Mouse (Mus musculus) midbrain, embryonic 13.5 days (tissue): Measurements from ENCODE around the gene Plod3. TPM values are rescaled to one million over a fixed set of nuclear protein-coding genes. Genes with fewer than 3 reads are reported as not detected.
"Not testable (repeated sequence)": the region's sequence is repeated elsewhere in the genome, so short reads cannot be mapped to it uniquely, and the experiment has no call there.

Experiments
- ATAC-seq: fragments of 200-750 bp; cut with Nextera tagmentation; 2 replicates; pipeline ENCODE4 v1.8.0; 2017; ENCODE audit warnings: mild to moderate bottlenecking, moderate TSS enrichment, moderate library complexity
- H3K27ac ChIP-seq: fragments of 300-500 bp; sonication (generic); 2 replicates; pipeline ENCODE4 v1.5.1; 2015; ENCODE audit warnings: inconsistent platforms, mild to moderate bottlenecking, moderate library complexity
- H3K27me3 ChIP-seq: fragments of 300-500 bp; sonication (generic); 2 replicates; pipeline ENCODE4 v1.6.1; 2015; ENCODE audit warnings: mild to moderate bottlenecking, inconsistent platforms
- H3K36me3 ChIP-seq: fragments of 300-500 bp; sonication (generic); 2 replicates; pipeline ENCODE4 v1.6.1; 2015; ENCODE audit warnings: mild to moderate bottlenecking, inconsistent platforms
- H3K4me1 ChIP-seq: fragments of 300-500 bp; sonication (generic); replicated peaks from 2 replicates; pipeline ENCODE4 v1.6.1; 2015; ENCODE audit warnings: inconsistent platforms
- H3K4me2 ChIP-seq: fragments of 300-500 bp; sonication (generic); replicated peaks from 2 replicates; pipeline ENCODE4 v1.6.1; 2015; ENCODE audit warnings: moderate library complexity, mild to moderate bottlenecking, inconsistent platforms
- H3K4me3 ChIP-seq: fragments of 300-500 bp; sonication (generic); replicated peaks from 2 replicates; pipeline ENCODE4 v1.5.1; 2015; ENCODE audit warnings: mild to moderate bottlenecking, inconsistent platforms
- H3K9ac ChIP-seq: fragments of 300-500 bp; sonication (generic); replicated peaks from 2 replicates; pipeline ENCODE4 v1.6.1; 2015; ENCODE audit warnings: mild to moderate bottlenecking, inconsistent platforms
- H3K9me3 ChIP-seq: fragments of 300-500 bp; sonication (generic); 2 replicates; pipeline ENCODE4 v1.6.1; 2016; ENCODE audit warnings: mild to moderate bottlenecking, inconsistent platforms
- WGBS: fragments of 180-500 bp; shearing (Covaris S2); methylation state at CpG from one replicate; pipeline ENCODE4 v1.1.7; 2015; 5-methylcytosine and 5-hydroxymethylcytosine counted together
- polyA plus RNA-seq: library from polyadenylated mRNA; unstranded; fragments of >200 nt; fragmentation: Nextera tagmentation; extraction: Ambion mirVana; gene quantifications from 2 replicates; pipeline ENCODE4 v1.2.1, GENCODE M21; 2015

The Plod3 gene
- 34.8 and 35.1 TPM in 2 replicates for polyA plus RNA-seq

GRCm38 (mm10) chr5:136986695-136987137 lies at the start of gene Plod3:
Gene Plod3, plus strand, starts transcription at chr5:136987019.
- peaks cover 54% of the 10 kb centered on the region for H3K36me3 ChIP-seq
- peak within 1 kb of the TSS; percentile 92 for H3K9ac ChIP-seq
- under 1% methylated on average over 26 of the region's 26 CpGs for WGBS
- H3K9me3 ChIP-seq = no peaks in the 10 kb centered on the region
- H3K4me1 ChIP-seq = peaks cover 23% of the 10 kb centered on the region
- H3K27me3 ChIP-seq = no peaks in the 10 kb centered on the region
- peak; percentile 90 for ATAC-seq
- peak within 1 kb of the TSS; percentile 80 for H3K4me3 ChIP-seq
- peak within 1 kb of the TSS; percentile 92 for H3K27ac ChIP-seq
- peak within 1 kb of the TSS; percentile 94 for H3K4me2 ChIP-seq

- H3K36me3 ChIP-seq = no peaks in the 10 kb centered on the region
- ATAC-seq = no peak
- no peak overlapping the region for H3K4me3 ChIP-seq
- H3K9me3 ChIP-seq = no peaks in the 10 kb centered on the region
- no peaks in the 10 kb centered on the region for H3K4me1 ChIP-seq
- H3K27ac ChIP-seq = no peak overlapping the region
- no peak overlapping the region for H3K4me2 ChIP-seq
- WGBS = 97% methylated on average over 5 of the region's 5 CpGs
- no peak overlapping the region for H3K9ac ChIP-seq
- H3K27me3 ChIP-seq = no peaks in the 10 kb centered on the region
These were observed 49.2 kb upstream of the Plod3 start for GRCm38 (mm10) chr5:136937621-136938020.

GRCm38 (mm10) chr5:136939284-136939683 lies 47.5 kb upstream of the Plod3 start:
- Histone ChIP-seq H3K36me3 (no peaks in the 10 kb centered on the region), H3K9me3 (no peaks in the 10 kb centered on the region), H3K9ac (no peak overlapping the region), H3K4me3 (no peak overlapping the region), H3K4me2 (no peak overlapping the region), H3K27me3 (no peaks in the 10 kb centered on the region), H3K27ac (no peak overlapping the region), H3K4me1 (no peaks in the 10 kb centered on the region)
- no peak for ATAC-seq
- 68% methylated on average over 7 of the region's 7 CpGs for WGBS

GRCm38 (mm10) chr5:136940029-136940428 lies 46.8 kb upstream of the Plod3 start:
- not testable (repeated sequence) for H3K9me3 ChIP-seq, H3K9ac ChIP-seq, H3K4me3 ChIP-seq, H3K27me3 ChIP-seq, H3K4me2 ChIP-seq, H3K27ac ChIP-seq, H3K36me3 ChIP-seq, ATAC-seq, H3K4me1 ChIP-seq
- WGBS = 89% methylated on average over 6 of the region's 6 CpGs

- Histone ChIP-seq H3K9ac (no peak overlapping the region), H3K4me3 (no peak overlapping the region), H3K9me3 (no peaks in the 10 kb centered on the region), H3K27me3 (no peaks in the 10 kb centered on the region), H3K4me2 (no peak overlapping the region), H3K36me3 (no peaks in the 10 kb centered on the region), H3K4me1 (no peaks in the 10 kb centered on the region), H3K27ac (no peak overlapping the region)
- no peak for ATAC-seq
- 89% methylated on average over 12 of the region's 12 CpGs for WGBS
These were observed 45.8 kb upstream of the Plod3 start for GRCm38 (mm10) chr5:136940845-136941560.

- Histone ChIP-seq H3K9me3 (no peaks in the 10 kb centered on the region), H3K27me3 (no peaks in the 10 kb centered on the region), H3K9ac (no peak overlapping the region), H3K4me3 (no peak overlapping the region), H3K27ac (no peak overlapping the region), H3K4me2 (no peak overlapping the region), H3K36me3 (no peaks in the 10 kb centered on the region), H3K4me1 (no peaks in the 10 kb centered on the region)
- WGBS = 80% methylated on average over 3 of the region's 3 CpGs
- ATAC-seq = no peak
These were observed 44.0 kb upstream of the Plod3 start for GRCm38 (mm10) chr5:136942781-136943180.

- Histone ChIP-seq H3K4me2 (no peak overlapping the region), H3K4me1 (no peaks in the 10 kb centered on the region), H3K36me3 (no peaks in the 10 kb centered on the region), H3K27me3 (no peaks in the 10 kb centered on the region), H3K9ac (no peak overlapping the region), H3K9me3 (no peaks in the 10 kb centered on the region), H3K4me3 (no peak overlapping the region), H3K27ac (no peak overlapping the region)
- 90% methylated on average over 2 of the region's 2 CpGs for WGBS
- ATAC-seq = no peak
These were observed 43.4 kb upstream of the Plod3 start for GRCm38 (mm10) chr5:136943382-136943781.

GRCm38 (mm10) chr5:136945084-136945483 lies 41.7 kb upstream of the Plod3 start:
- Histone ChIP-seq H3K4me1 (no peaks in the 10 kb centered on the region), H3K4me3 (no peak overlapping the region), H3K9ac (no peak overlapping the region), H3K9me3 (no peaks in the 10 kb centered on the region), H3K36me3 (no peaks in the 10 kb centered on the region), H3K4me2 (no peak overlapping the region), H3K27ac (no peak overlapping the region), H3K27me3 (no peaks in the 10 kb centered on the region)
- no peak for ATAC-seq
- WGBS = 83% methylated on average over 12 of the region's 12 CpGs

- Histone ChIP-seq H3K27me3 (no peaks in the 10 kb centered on the region), H3K9me3 (no peaks in the 10 kb centered on the region), H3K36me3 (no peaks in the 10 kb centered on the region), H3K9ac (no peak overlapping the region), H3K4me1 (no peaks in the 10 kb centered on the region), H3K4me3 (no peak overlapping the region), H3K4me2 (no peak overlapping the region), H3K27ac (no peak overlapping the region)
- no peak for ATAC-seq
These were observed 38.9 kb upstream of the Plod3 start for GRCm38 (mm10) chr5:136947874-136948273.

GRCm38 (mm10) chr5:136949551-136950336 lies 37.1 kb upstream of the Plod3 start:
- peaks cover 12% of the 10 kb centered on the region for H3K4me1 ChIP-seq
- ATAC-seq, H3K4me2 ChIP-seq, H3K27ac ChIP-seq, H3K36me3 ChIP-seq, H3K9me3 ChIP-seq, H3K9ac ChIP-seq, H3K27me3 ChIP-seq, H3K4me3 ChIP-seq: not testable (repeated sequence)
- WGBS = 82% methylated on average over 14 of the region's 14 CpGs

- Histone ChIP-seq H3K4me1 (peaks cover 20% of the 10 kb centered on the region), H3K36me3 (0 out of 2 replicates have a peak, but pooled peaks cover under 1% of the 10 kb centered on the region), H3K27ac (no peak overlapping the region), H3K9ac (no peak overlapping the region), H3K4me2 (no peak overlapping the region), H3K27me3 (no peaks in the 10 kb centered on the region), H3K9me3 (no peaks in the 10 kb centered on the region), H3K4me3 (no peak overlapping the region)
- 91% methylated on average over 6 of the region's 6 CpGs for WGBS
- ATAC-seq = no peak
These were observed 36.3 kb upstream of the Plod3 start for GRCm38 (mm10) chr5:136950521-136950920.

- WGBS = 78% methylated on average over 4 of the region's 4 CpGs
- Histone ChIP-seq H3K27ac (no peak overlapping the region), H3K4me2 (peak overlapping the region; percentile 85), H3K9ac (no peak overlapping the region), H3K27me3 (no peaks in the 10 kb centered on the region), H3K4me3 (peak overlapping the region; percentile 86; the same call in 1 of the 2 replicates), H3K9me3 (no peaks in the 10 kb centered on the region), H3K36me3 (peaks cover 10% of the 10 kb centered on the region; the same call in 1 of the 2 replicates), H3K4me1 (peaks cover 29% of the 10 kb centered on the region)
- ATAC-seq = no peak
These were observed 34.7 kb upstream of the Plod3 start for GRCm38 (mm10) chr5:136952153-136952552.
